Mouse (Mus musculus) lung, postnatal 0 days (tissue): ENCODE results near the gene Pdcd1. TPM values are rescaled to one million over a fixed set of nuclear protein-coding genes. Genes with fewer than 3 reads are reported as not detected.

Experiments
- ATAC-seq: fragments of 200-750 bp; cut with Nextera tagmentation; 2 replicates; pipeline ENCODE4 v1.8.0; 2017; ENCODE audit warnings: moderate library complexity
- DNase-seq: peaks from one replicate; pipeline ENCODE4 v3.0.0-alpha.2; 2016; ENCODE audit warnings: low spot score
- H3K27ac ChIP-seq: fragments of 300-500 bp; sonication (generic); 2 replicates; pipeline ENCODE4 v1.5.1; 2014; ENCODE audit warnings: antibody characterized with exemption, mild to moderate bottlenecking, low read length, mixed read lengths
- H3K27me3 ChIP-seq: fragments of 300-500 bp; sonication (generic); replicated peaks from 2 replicates; pipeline ENCODE4 v1.6.1; 2014; ENCODE audit warnings: low read length, mixed read lengths; ENCODE audit not compliant: insufficient read depth
- H3K36me3 ChIP-seq: fragments of 300-500 bp; sonication (generic); 2 replicates; pipeline ENCODE4 v1.6.1; 2014; ENCODE audit warnings: low read length, mixed read lengths; ENCODE audit not compliant: insufficient read depth
- H3K4me1 ChIP-seq: fragments of 300-500 bp; sonication (generic); 2 replicates; pipeline ENCODE4 v1.6.1; 2014; ENCODE audit warnings: antibody characterized with exemption, low read depth, low read length, mixed read lengths; ENCODE audit not compliant: insufficient read depth
- H3K4me2 ChIP-seq: fragments of 300-500 bp; sonication (generic); replicated peaks from 2 replicates; pipeline ENCODE4 v1.6.1; 2014; ENCODE audit warnings: low read depth, mild to moderate bottlenecking, low read length, moderate library complexity, mixed read lengths
- H3K4me3 ChIP-seq: fragments of 300-500 bp; sonication (generic); 2 replicates; pipeline ENCODE4 v1.5.1; 2014; ENCODE audit warnings: low read depth, low read length
- H3K9ac ChIP-seq: fragments of 300-500 bp; sonication (generic); replicated peaks from 2 replicates; pipeline ENCODE4 v1.6.1; 2014; ENCODE audit warnings: low read depth, mild to moderate bottlenecking
- H3K9me3 ChIP-seq: fragments of 300-500 bp; sonication (generic); 2 replicates; pipeline ENCODE4 v1.6.1; 2016; ENCODE audit warnings: low read length, mixed read lengths
- CTCF ChIP-seq: IDR thresholded peaks from 2 replicates; pipeline ENCODE4 v1.5.1; 2016; ENCODE audit warnings: antibody characterized with exemption, mild to moderate bottlenecking
- EP300 ChIP-seq: IDR thresholded peaks from 2 replicates; pipeline ENCODE4 v1.6.1; 2016; ENCODE audit warnings: antibody characterized with exemption, mild to moderate bottlenecking, control low read depth
- WGBS: fragments of 180-500 bp; shearing (Covaris S2); extraction: QIAGEN DNeasy Blood & Tissue Kit; methylation state at CpG from one replicate; pipeline ENCODE4 v1.1.7; 2014; 5-methylcytosine and 5-hydroxymethylcytosine counted together
- polyA plus RNA-seq: library from polyadenylated mRNA; unstranded; fragments of >200 nt; fragmentation: Nextera tagmentation; extraction: Ambion mirVana; gene quantifications from 2 replicates; pipeline ENCODE4 v1.2.1, GENCODE M21; 2015

Gene Pdcd1
- polyA plus RNA-seq: 0.06 and 0.13 TPM in 2 replicates

DNA sequence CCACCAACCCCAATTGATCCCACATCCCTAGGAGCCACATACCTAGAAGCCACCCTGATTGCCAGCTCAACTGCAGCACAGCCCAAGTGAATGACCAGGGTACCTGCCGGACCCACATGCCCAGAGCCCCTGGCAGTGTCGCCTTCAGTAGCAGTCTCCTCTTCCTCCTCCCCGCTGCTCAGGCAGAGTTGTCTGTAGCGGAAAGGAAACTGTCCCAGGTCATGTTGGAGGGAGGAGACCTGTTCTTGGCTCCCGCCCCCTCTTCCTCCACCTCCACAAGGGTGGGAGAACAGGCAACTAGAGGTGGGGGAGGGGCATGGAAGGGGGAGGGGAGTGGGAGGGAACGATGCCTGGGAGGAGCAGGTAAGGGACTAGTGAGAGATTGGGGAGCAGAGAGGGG is at the start of gene Pdcd1:
Pdcd1 (minus strand) TSS at position 181 of the 400 bp plus-strand sequence.
- Histone ChIP-seq H3K4me2 (no peak within 1 kb of the TSS), H3K9me3 (no peaks in the 10 kb centered on the region), H3K9ac (no peak within 1 kb of the TSS), H3K27me3 (no peaks in the 10 kb centered on the region), H3K36me3 (no peaks in the 10 kb centered on the region), H3K4me1 (no peaks in the 10 kb centered on the region), H3K4me3 (no peak within 1 kb of the TSS), H3K27ac (no peak within 1 kb of the TSS)
- no peak for DNase-seq
- TF ChIP-seq CTCF (no peak), EP300 (no peak)
- ATAC-seq: no peak
- 41% methylated on average over 5 of the region's 6 CpGs for WGBS

DNA sequence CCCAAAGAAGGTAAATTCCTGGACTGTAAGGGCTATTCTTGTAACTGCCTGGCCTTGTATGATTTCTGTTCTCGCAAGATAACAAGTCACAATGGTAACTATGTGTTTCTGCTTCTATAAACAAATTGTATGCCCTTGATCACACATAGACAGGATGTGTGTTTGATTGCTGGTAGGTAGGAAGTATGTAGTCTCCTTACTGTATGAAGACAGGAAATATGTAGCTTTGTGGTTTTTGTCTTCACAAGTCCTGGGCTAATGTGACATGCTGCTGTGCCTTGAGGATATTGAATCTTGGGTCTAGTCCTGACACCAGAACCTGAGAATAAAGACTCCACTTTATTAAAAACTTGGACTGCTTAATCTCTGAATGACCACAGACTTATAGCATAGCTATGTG is 39.4 kb upstream of the Pdcd1 start:
- 63% methylated on average over 1 of the region's 1 CpGs for WGBS
- H3K4me2 ChIP-seq: no peak overlapping the region
- no peaks in the 10 kb centered on the region for H3K9me3 ChIP-seq
- DNase-seq: no peak
- no peaks in the 10 kb centered on the region for H3K4me1 ChIP-seq
- H3K27ac ChIP-seq: no peak overlapping the region
- no peak overlapping the region for H3K9ac ChIP-seq
- no peak overlapping the region for H3K4me3 ChIP-seq
- no peak for ATAC-seq
- TF ChIP-seq CTCF (no peak), EP300 (no peak)
- no peaks in the 10 kb centered on the region for H3K27me3 ChIP-seq
- H3K36me3 ChIP-seq: no peaks in the 10 kb centered on the region

DNA sequence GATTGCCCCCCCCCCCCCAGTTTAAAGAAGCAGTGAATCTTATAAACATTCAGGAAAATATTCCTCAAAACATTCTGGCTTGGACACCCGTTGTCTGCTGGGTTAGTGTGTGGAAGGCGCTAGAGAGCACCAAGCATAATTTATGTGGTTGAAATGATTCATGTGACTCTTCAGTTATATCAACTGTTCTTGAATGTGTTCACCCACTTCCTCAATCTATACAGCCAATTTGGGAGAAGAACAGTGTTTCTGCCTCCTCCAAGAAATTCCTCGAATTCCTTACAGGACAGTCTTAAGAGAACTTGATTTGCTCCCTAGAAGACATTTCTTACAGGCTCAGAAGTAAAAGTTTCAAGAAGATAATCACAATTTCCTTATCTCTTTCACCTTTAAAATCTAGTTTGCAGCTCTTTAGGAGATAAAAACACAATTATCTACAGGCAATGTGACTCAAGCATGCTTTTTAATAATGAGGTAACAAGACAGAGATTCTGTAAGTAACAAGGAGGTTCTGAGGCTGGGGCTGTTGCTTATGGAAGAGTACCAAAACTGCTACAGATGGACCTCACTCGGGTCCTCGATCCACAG is 34.1 kb upstream of the Pdcd1 start:
- Histone ChIP-seq H3K4me1 (no peaks in the 10 kb centered on the region), H3K4me3 (no peak overlapping the region), H3K9me3 (no peaks in the 10 kb centered on the region), H3K9ac (no peak overlapping the region), H3K36me3 (no peaks in the 10 kb centered on the region), H3K27ac (no peak overlapping the region), H3K27me3 (no peaks in the 10 kb centered on the region), H3K4me2 (no peak overlapping the region)
- TF ChIP-seq CTCF (no peak), EP300 (no peak)
- no peak for ATAC-seq
- WGBS: 62% methylated on average over 5 of the region's 5 CpGs
- no peak for DNase-seq

DNA sequence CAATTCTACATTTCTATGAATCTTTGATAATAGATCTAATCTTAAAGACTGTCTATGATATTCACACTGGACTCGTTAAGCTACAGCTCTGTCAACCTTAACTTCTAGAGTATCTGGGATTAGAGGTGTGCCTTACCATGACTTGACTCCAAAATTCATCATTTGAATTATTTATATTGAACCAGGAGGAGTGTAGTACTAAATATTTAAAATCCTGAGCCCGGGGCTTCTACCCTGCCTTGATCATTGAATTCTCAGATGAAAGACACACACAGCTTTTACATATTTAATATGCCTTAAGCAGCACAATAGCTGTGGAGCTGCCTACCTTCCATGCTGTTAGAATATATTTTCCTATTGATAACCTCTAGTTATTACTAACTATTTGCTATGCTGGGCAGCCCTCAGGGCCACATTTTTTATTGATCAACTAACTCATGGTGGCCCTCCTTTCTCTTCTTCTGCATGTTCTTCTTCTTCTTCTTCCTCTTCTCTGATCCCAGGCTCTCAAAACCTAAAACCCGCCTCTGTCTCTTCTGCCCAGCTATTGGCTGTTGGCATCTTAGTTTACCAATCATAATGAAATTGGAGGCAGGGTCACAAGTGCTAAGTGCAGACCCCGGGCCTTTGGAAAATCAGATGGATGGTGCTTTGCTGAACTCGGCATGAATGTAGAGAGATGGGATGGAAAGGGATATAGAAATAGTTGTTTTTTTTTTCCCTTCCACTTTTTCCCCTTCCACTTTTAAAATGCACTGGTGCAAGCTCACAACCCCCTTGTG is 33.2 kb upstream of the Pdcd1 start:
- H3K9ac ChIP-seq: no peak overlapping the region
- no peak for TF ChIP-seq CTCF
- no peak for TF ChIP-seq EP300
- DNase-seq (no peak), ATAC-seq (no peak)
- H3K27ac ChIP-seq: no peak overlapping the region
- H3K36me3 ChIP-seq: no peaks in the 10 kb centered on the region
- H3K4me2 ChIP-seq: no peak overlapping the region
- H3K4me1 ChIP-seq: no peaks in the 10 kb centered on the region
- no peaks in the 10 kb centered on the region for H3K27me3 ChIP-seq
- H3K4me3 ChIP-seq: no peak overlapping the region
- H3K9me3 ChIP-seq: no peaks in the 10 kb centered on the region
- 87% methylated on average over 5 of the region's 5 CpGs for WGBS

DNA sequence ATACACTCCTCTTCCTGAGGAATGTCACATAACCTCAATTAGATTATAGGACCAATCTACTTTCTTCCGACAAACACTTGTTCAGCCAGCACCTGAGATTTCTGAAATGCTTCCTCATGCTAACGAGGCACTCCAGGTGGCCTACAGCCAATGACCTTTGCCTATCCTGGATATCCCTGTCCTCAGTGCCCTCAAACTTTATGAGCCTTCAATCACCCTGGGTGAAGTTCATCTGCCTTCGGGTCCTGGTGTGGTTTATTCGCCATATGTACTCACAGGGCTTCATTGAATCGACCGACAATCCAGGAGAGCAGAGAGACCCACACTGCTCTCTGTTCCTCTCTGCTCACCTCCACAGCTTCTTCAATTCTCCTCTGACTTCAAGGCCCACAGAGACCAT is 29.4 kb upstream of the Pdcd1 start:
- 69% methylated on average over 6 of the region's 6 CpGs for WGBS
- TF ChIP-seq CTCF (no peak), EP300 (no peak)
- Histone ChIP-seq H3K27ac (no peak overlapping the region), H3K4me1 (no peaks in the 10 kb centered on the region), H3K4me2 (no peak overlapping the region), H3K27me3 (no peaks in the 10 kb centered on the region), H3K9ac (no peak overlapping the region), H3K4me3 (no peak overlapping the region), H3K36me3 (no peaks in the 10 kb centered on the region), H3K9me3 (no peaks in the 10 kb centered on the region)
- DNase-seq (no peak), ATAC-seq (no peak)

DNA sequence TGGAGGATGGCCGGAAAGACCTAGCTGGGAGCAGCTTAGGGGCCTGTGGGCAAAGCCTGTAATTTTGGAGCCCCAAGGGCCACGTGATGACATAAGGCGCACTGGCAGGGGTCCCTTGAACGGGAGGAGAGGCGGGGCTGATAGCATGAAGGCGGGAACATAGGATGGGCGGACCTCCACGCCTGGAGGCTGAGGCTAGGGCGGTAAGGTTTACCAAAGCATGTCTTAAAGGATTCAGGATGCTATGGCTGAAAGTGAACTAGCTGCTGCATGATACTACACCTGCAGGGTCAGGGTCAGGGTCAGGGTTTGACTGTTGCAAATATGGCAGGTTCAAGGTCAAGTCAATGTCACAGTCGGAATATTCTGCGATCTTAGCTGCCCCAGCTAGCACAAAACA is 28.8 kb upstream of the Pdcd1 start:
- Histone ChIP-seq H3K9ac (no peak overlapping the region), H3K4me1 (no peaks in the 10 kb centered on the region), H3K9me3 (no peaks in the 10 kb centered on the region), H3K4me2 (0 out of 2 replicates have a peak overlapping the region, but pooled peaks have one; percentile 8), H3K36me3 (no peaks in the 10 kb centered on the region), H3K4me3 (no peak overlapping the region), H3K27me3 (no peaks in the 10 kb centered on the region), H3K27ac (no peak overlapping the region)
- ATAC-seq: no peak
- TF ChIP-seq EP300 (no peak), CTCF (no peak)
- 63% methylated on average over 11 of the region's 11 CpGs for WGBS
- DNase-seq: no peak
